Mouse (Mus musculus) cerebellum, adult 11-12 months (tissue): Measurements from ENCODE around the gene Tyr.
"Not testable (repeated sequence)": the region's sequence is repeated elsewhere in the genome, so short reads cannot be mapped to it uniquely, and the experiment has no call there.

Experiments used
- DNase-seq: peaks from one replicate; pipeline ENCODE4 v3.0.0; 2022

The Tyr gene

GRCm38 (mm10) chr7:87493412-87493811, at the start of gene Tyr:
Gene Tyr, minus strand, starts transcription at chr7:87493512.
- DNase-seq: no peak

- DNase-seq: no peak
Observed at GRCm38 (mm10) chr7:87539031-87539430, 45.7 kb upstream of the Tyr start.

GRCm38 (mm10) chr7:87494124-87494682, 891 bp upstream of the Tyr start:
- DNase-seq: no peak

GRCm38 (mm10) chr7:87488024-87488423, 5.3 kb downstream of the Tyr start:
- no peak for DNase-seq

- DNase-seq: no peak
Observed at GRCm38 (mm10) chr7:87413271-87413670, 80.0 kb downstream of the Tyr start.

- DNase-seq: not testable (repeated sequence)
Observed at GRCm38 (mm10) chr7:87411373-87411772, 81.9 kb downstream of the Tyr start.

GRCm38 (mm10) chr7:87397023-87397422, 96.3 kb downstream of the Tyr start:
- DNase-seq: no peak

- DNase-seq: no peak
Observed at GRCm38 (mm10) chr7:87374935-87375334, 118.4 kb downstream of the Tyr start.
